Mouse (Mus musculus) hindbrain, embryonic 10.5 days (tissue): ENCODE measurements around the gene Ang6. TPM values are rescaled to one million over a fixed set of nuclear protein-coding genes. Genes with fewer than 3 reads are reported as not detected.

Experiments used
- polyA plus RNA-seq: library from polyadenylated mRNA; unstranded; fragments of >200 nt; fragmentation: Nextera tagmentation; extraction: Ambion mirVana; gene quantifications from 2 replicates; pipeline ENCODE4 v1.2.1, GENCODE M21; 2016

Ang6 gene
- polyA plus RNA-seq, 1 experiment from 2014 or later, result not detected

Other genes with a start within 250 kb of the Ang6 start
- gene Gm8180, start 217.5 kb downstream of the Ang6 start, polyA plus RNA-seq, result not detected in 2 replicates
- gene Ear1, start 126.8 kb downstream of the Ang6 start, polyA plus RNA-seq, result not detected in 2 replicates
- gene Ear10, start 78.7 kb downstream of the Ang6 start, polyA plus RNA-seq, result not detected in 2 replicates
- gene Gm8113, start 76.9 kb downstream of the Ang6 start, polyA plus RNA-seq, result 2.8 and 5.9 TPM in 2 replicates
- not detected in 2 replicates for gene Ang5, start 45.2 kb downstream of the Ang6 start, polyA plus RNA-seq
- gene Ear2, start 100.4 kb upstream of the Ang6 start, polyA plus RNA-seq, result not detected in 2 replicates
- gene Gm3327, start 121.6 kb upstream of the Ang6 start, polyA plus RNA-seq, result not detected in 2 replicates
- not detected in 2 replicates for gene Gm8212, start 195.4 kb upstream of the Ang6 start, polyA plus RNA-seq
- gene 4930503E14Rik, start 211.0 kb upstream of the Ang6 start, polyA plus RNA-seq, result not detected in 2 replicates